Mouse (Mus musculus) heart, embryonic 12.5 days (tissue): ENCODE results near the gene Atp8b5. TPM values are rescaled to one million over a fixed set of nuclear protein-coding genes. Genes with fewer than 3 reads are reported as not detected.

Experiments
- ATAC-seq: fragments of 200-750 bp; cut with Nextera tagmentation; 2 replicates; pipeline ENCODE4 v1.8.0; 2017; ENCODE audit warnings: moderate TSS enrichment, moderate library complexity; ENCODE audit not compliant: insufficient number of reproducible peaks, low FRiP score
- H3K27ac ChIP-seq: fragments of 300-500 bp; sonication (generic); 2 replicates; pipeline ENCODE4 v1.5.1; 2016; ENCODE audit warnings: mild to moderate bottlenecking, moderate library complexity; ENCODE audit not compliant: poor library complexity, severe bottlenecking
- H3K27me3 ChIP-seq: fragments of 300-500 bp; sonication (generic); replicated peaks from 2 replicates; pipeline ENCODE4 v1.6.1; 2016; ENCODE audit warnings: mild to moderate bottlenecking, moderate library complexity
- H3K36me3 ChIP-seq: fragments of 300-500 bp; sonication (generic); 2 replicates; pipeline ENCODE4 v1.6.1; 2016; ENCODE audit warnings: mild to moderate bottlenecking, moderate library complexity
- H3K4me1 ChIP-seq: fragments of 300-500 bp; sonication (generic); replicated peaks from 2 replicates; pipeline ENCODE4 v1.6.1; 2016; ENCODE audit warnings: mild to moderate bottlenecking
- H3K4me2 ChIP-seq: fragments of 300-500 bp; sonication (generic); 2 replicates; pipeline ENCODE4 v1.6.1; 2016; ENCODE audit warnings: mild to moderate bottlenecking, moderate library complexity
- H3K4me3 ChIP-seq: fragments of 300-500 bp; sonication (generic); 2 replicates; pipeline ENCODE4 v1.5.1; 2016; ENCODE audit warnings: mild to moderate bottlenecking
- H3K9ac ChIP-seq: fragments of 300-500 bp; sonication (generic); 2 replicates; pipeline ENCODE4 v1.6.1; 2016; ENCODE audit warnings: mild to moderate bottlenecking, moderate library complexity
- H3K9me3 ChIP-seq: fragments of 300-500 bp; sonication (generic); replicated peaks from 2 replicates; pipeline ENCODE4 v1.6.1; 2016; ENCODE audit warnings: mild to moderate bottlenecking, moderate library complexity
- WGBS: fragments of 180-500 bp; shearing (Covaris S2); methylation state at CpG from one replicate; pipeline ENCODE4 v1.1.7; 2016; 5-methylcytosine and 5-hydroxymethylcytosine counted together
- polyA plus RNA-seq: library from polyadenylated mRNA; unstranded; fragments of >200 nt; fragmentation: Nextera tagmentation; extraction: Ambion mirVana; gene quantifications from 2 replicates; pipeline ENCODE4 v1.2.1, GENCODE M21; 2016

Gene Atp8b5
- polyA plus RNA-seq, 1 experiment from 2014 or later, result not detected

GRCm38 (mm10) chr4:43322336-43322735 is 55.4 kb downstream of the Atp8b5 start:
- 80% methylated on average over 14 of the region's 14 CpGs for whole genome bisulfite sequencing
- no peaks in the 10 kb centered on the region; the same call in 1 of the 2 replicates for H3K27me3 ChIP-seq
- no peak overlapping the region for H3K27ac ChIP-seq
- H3K9ac ChIP-seq, result no peak overlapping the region
- H3K4me2 ChIP-seq, result no peak overlapping the region
- ATAC-seq, result no peak
- H3K36me3 ChIP-seq, result no peaks in the 10 kb centered on the region
- no peaks in the 10 kb centered on the region for H3K9me3 ChIP-seq
- H3K4me3 ChIP-seq, result no peak overlapping the region
- no peaks in the 10 kb centered on the region for H3K4me1 ChIP-seq

- H3K4me3 ChIP-seq, result no peak overlapping the region
- WGBS, result 93% methylated on average over 2 of the region's 2 CpGs
- no peaks in the 10 kb centered on the region; the same call in 1 of the 2 replicates for H3K27me3 ChIP-seq
- no peaks in the 10 kb centered on the region for H3K9me3 ChIP-seq
- H3K4me1 ChIP-seq, result no peaks in the 10 kb centered on the region
- no peaks in the 10 kb centered on the region for H3K36me3 ChIP-seq
- ATAC-seq, result no peak
- H3K4me2 ChIP-seq, result no peak overlapping the region
- H3K27ac ChIP-seq, result no peak overlapping the region
- H3K9ac ChIP-seq, result no peak overlapping the region
These were observed 60.2 kb downstream of the Atp8b5 start for GRCm38 (mm10) chr4:43327118-43327517.

DNA sequence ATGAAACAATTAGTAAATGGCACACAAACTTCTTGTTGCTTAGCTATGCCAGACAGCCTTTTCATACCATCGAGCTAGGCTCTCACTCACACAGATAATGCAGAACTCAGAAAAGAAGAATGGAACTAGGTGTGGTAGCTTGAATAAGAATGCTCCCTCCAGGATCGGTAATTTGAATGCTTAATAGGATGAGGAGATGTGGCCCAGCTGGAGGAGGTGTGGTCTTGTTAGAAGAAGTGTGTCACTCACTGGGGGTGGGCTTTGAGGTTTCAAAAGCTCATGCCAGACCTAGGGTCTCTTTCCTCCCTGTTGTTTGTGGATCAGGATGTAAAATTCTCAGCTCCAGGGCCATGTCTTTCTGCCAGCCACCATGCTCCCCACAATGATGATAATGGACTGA is 67.8 kb downstream of the Atp8b5 start:
- 57% methylated on average over 2 of the region's 2 CpGs for WGBS
- no peak overlapping the region for H3K4me3 ChIP-seq

GRCm38 (mm10) chr4:43336176-43336575 is 69.2 kb downstream of the Atp8b5 start:
- Histone ChIP-seq H3K9me3 (peaks cover 11% of the 10 kb centered on the region), H3K36me3 (no peaks in the 10 kb centered on the region), H3K9ac (no peak overlapping the region), H3K27ac (no peak overlapping the region), H3K4me2 (no peak overlapping the region), H3K4me3 (no peak overlapping the region), H3K27me3 (no peaks in the 10 kb centered on the region), H3K4me1 (0 out of 2 replicates have a peak, but pooled peaks cover 2% of the 10 kb centered on the region)
- ATAC-seq, result no peak

More for the DNA sequence above, 67.8 kb downstream of the Atp8b5 start:
- no peaks in the 10 kb centered on the region for H3K36me3 ChIP-seq
- H3K4me1 ChIP-seq, result 0 out of 2 replicates have a peak, but pooled peaks cover 2% of the 10 kb centered on the region
- no peak for ATAC-seq
- no peaks in the 10 kb centered on the region for H3K27me3 ChIP-seq
- no peak overlapping the region for H3K4me2 ChIP-seq
- peaks cover 11% of the 10 kb centered on the region for H3K9me3 ChIP-seq
- H3K9ac ChIP-seq, result no peak overlapping the region
- no peak overlapping the region for H3K27ac ChIP-seq

- Histone ChIP-seq H3K9me3 (peaks cover 6% of the 10 kb centered on the region), H3K4me1 (0 out of 2 replicates have a peak, but pooled peaks cover 2% of the 10 kb centered on the region), H3K27ac (no peak overlapping the region), H3K36me3 (no peaks in the 10 kb centered on the region), H3K9ac (no peak overlapping the region), H3K27me3 (no peaks in the 10 kb centered on the region), H3K4me3 (no peak overlapping the region), H3K4me2 (no peak overlapping the region)
- ATAC-seq, result no peak
- WGBS, result 85% methylated on average over 4 of the region's 4 CpGs
These were observed 73.3 kb downstream of the Atp8b5 start for GRCm38 (mm10) chr4:43340096-43340804.

DNA sequence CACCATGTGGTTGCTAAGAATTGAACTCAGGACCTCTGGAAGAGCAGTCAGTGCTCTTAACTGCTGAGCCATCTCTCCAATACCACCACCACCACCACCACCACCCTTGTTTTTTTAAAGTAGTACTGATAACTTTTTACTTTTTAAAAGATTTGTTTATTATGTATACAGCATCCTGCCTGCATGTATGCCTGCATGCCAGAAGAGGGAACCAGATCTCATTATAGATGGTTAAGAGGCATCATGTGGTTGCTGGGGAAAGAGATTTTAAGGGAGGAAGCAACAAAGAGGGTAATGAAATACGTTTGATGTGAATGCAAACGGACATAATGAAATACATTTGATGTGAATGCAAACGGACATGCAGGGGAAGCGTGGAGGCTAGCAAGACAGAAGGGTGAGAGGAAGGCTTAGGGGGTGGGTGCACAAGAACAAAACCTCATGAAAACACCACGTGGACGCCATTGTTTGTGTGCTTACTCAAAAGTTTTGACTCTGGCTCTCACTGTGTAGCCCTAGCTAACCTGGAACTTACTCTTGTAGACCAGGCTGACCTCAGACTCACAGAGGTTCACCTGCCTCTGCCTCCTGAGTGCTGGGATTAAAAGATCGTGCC is 74.4 kb downstream of the Atp8b5 start:
- no peak overlapping the region for H3K4me2 ChIP-seq
- WGBS, result 81% methylated on average over 7 of the region's 7 CpGs
- no peak overlapping the region for H3K27ac ChIP-seq
- no peak overlapping the region for H3K4me3 ChIP-seq
- no peak for ATAC-seq
- H3K27me3 ChIP-seq, result no peaks in the 10 kb centered on the region
- H3K36me3 ChIP-seq, result no peaks in the 10 kb centered on the region
- no peak overlapping the region for H3K9ac ChIP-seq
- 0 out of 2 replicates have a peak, but pooled peaks cover 2% of the 10 kb centered on the region for H3K4me1 ChIP-seq
- peaks cover 3% of the 10 kb centered on the region for H3K9me3 ChIP-seq

DNA sequence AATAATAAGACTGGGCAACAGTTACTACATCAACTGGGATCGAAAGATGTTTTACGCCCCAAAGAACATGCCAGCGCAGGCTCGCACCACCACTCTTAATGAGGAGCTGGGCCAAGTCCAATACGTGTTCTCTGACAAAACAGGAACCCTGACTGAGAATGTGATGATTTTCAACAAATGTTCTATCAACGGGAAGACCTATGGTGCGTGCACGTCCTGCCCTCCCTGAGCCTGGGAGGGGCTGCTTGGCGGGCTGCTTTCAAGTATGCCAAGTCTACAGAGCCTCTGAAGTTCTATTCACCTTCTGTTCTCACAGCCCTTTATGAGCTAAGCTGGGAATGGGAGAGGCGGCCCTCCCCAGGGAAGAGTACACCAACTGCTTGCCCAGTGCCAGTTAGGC is 75.5 kb downstream of the Atp8b5 start:
- no peak overlapping the region for H3K4me3 ChIP-seq
- WGBS, result 87% methylated on average over 10 of the region's 10 CpGs
- no peak overlapping the region for H3K4me2 ChIP-seq
- 0 out of 2 replicates have a peak, but pooled peaks cover 2% of the 10 kb centered on the region for H3K4me1 ChIP-seq
- no peaks in the 10 kb centered on the region for H3K27me3 ChIP-seq
- H3K9ac ChIP-seq, result no peak overlapping the region
- H3K9me3 ChIP-seq, result no peaks in the 10 kb centered on the region
- ATAC-seq, result no peak
- H3K36me3 ChIP-seq, result no peaks in the 10 kb centered on the region
- H3K27ac ChIP-seq, result no peak overlapping the region

DNA sequence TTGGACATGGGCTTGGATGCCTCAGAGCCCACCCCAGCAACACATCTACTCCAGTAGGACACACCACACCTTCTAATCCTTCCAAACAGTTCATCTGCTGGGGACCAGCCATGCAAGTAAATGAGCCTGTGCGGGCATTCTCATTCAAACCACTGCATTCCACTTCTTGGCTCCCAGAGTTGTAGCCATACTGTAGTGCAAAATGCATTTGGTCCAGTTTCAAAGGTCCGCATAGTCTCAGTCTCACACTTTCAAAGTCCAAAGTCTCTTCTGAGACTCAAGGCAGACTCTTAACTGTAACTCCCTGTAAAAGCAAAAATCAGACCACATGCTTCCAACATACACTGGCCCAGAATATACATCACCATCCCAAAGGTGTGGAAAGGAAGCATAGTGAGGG is 78.0 kb downstream of the Atp8b5 start:
- ATAC-seq, result no peak
- no peak overlapping the region for H3K27ac ChIP-seq
- H3K9me3 ChIP-seq, result no peaks in the 10 kb centered on the region
- H3K4me3 ChIP-seq, result no peak overlapping the region
- H3K9ac ChIP-seq, result no peak overlapping the region
- H3K36me3 ChIP-seq, result no peaks in the 10 kb centered on the region
- no peak overlapping the region for H3K4me2 ChIP-seq
- H3K4me1 ChIP-seq, result no peaks in the 10 kb centered on the region
- WGBS, result 88% methylated on average over 2 of the region's 2 CpGs
- H3K27me3 ChIP-seq, result no peaks in the 10 kb centered on the region

GRCm38 (mm10) chr4:43349206-43349605 is 82.2 kb downstream of the Atp8b5 start:
- H3K27me3 ChIP-seq, result no peaks in the 10 kb centered on the region
- H3K4me2 ChIP-seq, result no peak overlapping the region
- no peak overlapping the region for H3K9ac ChIP-seq
- H3K36me3 ChIP-seq, result no peaks in the 10 kb centered on the region
- WGBS, result 81% methylated on average over 5 of the region's 5 CpGs
- H3K9me3 ChIP-seq, result peaks cover 3% of the 10 kb centered on the region; the same call in 1 of the 2 replicates
- no peaks in the 10 kb centered on the region for H3K4me1 ChIP-seq
- H3K4me3 ChIP-seq, result no peak overlapping the region
- no peak for ATAC-seq
- H3K27ac ChIP-seq, result no peak overlapping the region

- no peaks in the 10 kb centered on the region for H3K36me3 ChIP-seq
- H3K9ac ChIP-seq, result no peak overlapping the region
- peaks cover 3% of the 10 kb centered on the region; the same call in 1 of the 2 replicates for H3K9me3 ChIP-seq
- no peaks in the 10 kb centered on the region for H3K27me3 ChIP-seq
- ATAC-seq, result no peak
- no peak overlapping the region for H3K4me3 ChIP-seq
- no peak overlapping the region for H3K27ac ChIP-seq
- no peak overlapping the region for H3K4me2 ChIP-seq
- H3K4me1 ChIP-seq, result no peaks in the 10 kb centered on the region
- WGBS, result 74% methylated on average over 6 of the region's 6 CpGs
These were observed 83.1 kb downstream of the Atp8b5 start for GRCm38 (mm10) chr4:43350038-43350560.

- no peak overlapping the region for H3K4me3 ChIP-seq
- no peaks in the 10 kb centered on the region for H3K4me1 ChIP-seq
- WGBS, result 80% methylated on average over 6 of the region's 6 CpGs
- H3K9ac ChIP-seq, result no peak overlapping the region
- no peaks in the 10 kb centered on the region for H3K27me3 ChIP-seq
- H3K4me2 ChIP-seq, result no peak overlapping the region
- ATAC-seq, result no peak
- no peak overlapping the region for H3K27ac ChIP-seq
- H3K9me3 ChIP-seq, result peaks cover 3% of the 10 kb centered on the region; the same call in 1 of the 2 replicates
- no peaks in the 10 kb centered on the region for H3K36me3 ChIP-seq
These were observed 86.7 kb downstream of the Atp8b5 start for GRCm38 (mm10) chr4:43353662-43354061.
